Comparison of ENCODE assay signal across 20 mouse cellular contexts in genomic region chr7:63952077-63952898, GRCm38 (mm10). TPM values are rescaled to one million over a fixed set of nuclear protein-coding genes. Genes with fewer than 3 reads are reported as not detected.
DNase-seq lines count a peak whose midpoint lies in the region; ATAC-seq lines count a peak whose summit lies in the region.
"Had no signal": no experiment of that assay in that cellular context is flagged by ENCODE, and none has a peak within 500 bp of the region (broad histone marks: within the 10 kb centered on the region; RNA-seq: fewer than 3 reads in every experiment).

No protein-coding gene starts in this region.

- 0 out of 2 replicates have a peak overlapping the region, but pooled peaks have one; percentile 10 for H3K9ac ChIP-seq in liver, embryonic 15.5 days
- H3K9ac ChIP-seq: limb, embryonic 12.5 days had no signal

- no peaks in the 10 kb centered on the region for H3K9me3 ChIP-seq in liver, embryonic 15.5 days (replicated peaks)
- H3K9me3 ChIP-seq: limb, embryonic 12.5 days had no signal

- peaks cover 68% of the 10 kb centered on the region for H3K4me1 ChIP-seq in liver, embryonic 15.5 days (replicated peaks)
- H3K4me1 ChIP-seq: limb, embryonic 12.5 days had no signal

- H3K27ac ChIP-seq in liver, embryonic 15.5 days (replicated peaks): peak overlapping the region; percentile 58; the same call in 1 of the 2 replicates
- H3K27ac ChIP-seq: kidney, postnatal 0 days; limb, embryonic 12.5 days had no signal

- no peaks in the 10 kb centered on the region for H3K27me3 ChIP-seq in liver, embryonic 15.5 days
- H3K27me3 ChIP-seq: limb, embryonic 12.5 days; Patski had no signal

- no peaks in the 10 kb centered on the region for H3K36me3 ChIP-seq in liver, embryonic 15.5 days (replicated peaks)
- H3K36me3 ChIP-seq: limb, embryonic 12.5 days had no signal

- no peak overlapping the region for H3K4me3 ChIP-seq in liver, embryonic 15.5 days (replicated peaks)
- H3K4me3 ChIP-seq: limb, embryonic 12.5 days; myocyte had no signal

- WGBS in liver, embryonic 15.5 days (ENCODE audit: insufficient replicate concordance): 37% methylated on average over 7 of the region's 7 CpGs

- peak; percentile 15 to 28 for DNase-seq in B cell, adult 2 months
- no peak for DNase-seq in cerebellum, adult 18-20 months
- no peak for DNase-seq in kidney, adult 11 months
- no peak for DNase-seq in thymus, postnatal 10 days (ENCODE audit: low spot score in 2 of 2)
- DNase-seq: cerebellum, adult 2 months; gastrocnemius, postnatal 36 days; heart, postnatal 36 days; thymus, adult 2 months had no signal

- H3K4me2 ChIP-seq in liver, embryonic 15.5 days: 0 out of 2 replicates have a peak overlapping the region, but pooled peaks have one; percentile 7
- H3K4me2 ChIP-seq: heart, embryonic 11.5 days; limb, embryonic 12.5 days had no signal

- peak; percentile 64 for ATAC-seq in CD4-positive, CD25-positive, alpha-beta regulatory T cell, adult 4 months
- ATAC-seq in erythroid progenitor cell, adult 5-6 weeks (replicated peaks; ENCODE audit: low FRiP score, poor library complexity, severe bottlenecking): peak; percentile 52
- ATAC-seq in liver, embryonic 15.5 days (ENCODE audit: insufficient read depth): peak; percentile 20; the same call in 1 of the 2 replicates
- ATAC-seq: Patski had no signal

RNA-seq across cellular contexts. Expression of gene Klf13, which starts 13.6 kb away (rescaled TPM):
- 100 to 1,000 TPM; 209 to 217 TPM for polyA plus RNA-seq in CD4-positive, CD25-positive, alpha-beta regulatory T cell, adult 4 months (2017; shearing (Covaris generic))
- 41.8 and 46.9 TPM in 2 replicates for total RNA-seq in erythroid progenitor cell, adult 5-6 weeks (2015; ENCODE audit: low replicate concordance)
- total RNA-seq in erythroid progenitor cell, adult 5-6 weeks (2017; ENCODE audit: low replicate concordance): 53.8 and 60.1 TPM in 2 replicates
- 15.3 and 15.6 TPM in 2 replicates for polyA plus RNA-seq in liver, embryonic 15.5 days (2015; fragmentation: Nextera tagmentation; extraction: Ambion mirVana)

RNA-seq across cellular contexts. Expression of gene E030018B13Rik, which starts 35.6 kb away (rescaled TPM):
- not detected for polyA plus RNA-seq in CD4-positive, CD25-positive, alpha-beta regulatory T cell, adult 4 months (2017; shearing (Covaris generic))
- not detected in 2 replicates for total RNA-seq in erythroid progenitor cell, adult 5-6 weeks (2015; ENCODE audit: low replicate concordance)
- total RNA-seq in erythroid progenitor cell, adult 5-6 weeks (2017; ENCODE audit: low replicate concordance): not detected in 2 replicates
- polyA plus RNA-seq in liver, embryonic 15.5 days (2015; fragmentation: Nextera tagmentation; extraction: Ambion mirVana): not detected in 2 replicates
- total RNA-seq: CH12.LX; gastrocnemius, postnatal 36 days; heart, postnatal 36 days; layer of hippocampus, adult 8-10 months; left cerebral cortex, adult 8-10 months had no signal
- polyA plus RNA-seq: cerebellum, adult 2 months; heart, embryonic 11.5 days; kidney, postnatal 0 days; limb, embryonic 12.5 days; lung, embryonic 16.5 days; Patski; thymus, adult 2 months had no signal

Comparison
In these comparisons a context has a peak if more than half of its experiments do, and no peak if none do; other contexts are left out.
1. DNase-seq: peak in B cell, adult 2 months (2 of 2); none in cerebellum, adult 18-20 months (0 of 2), kidney, adult 11 months (single experiment) and thymus, postnatal 10 days (0 of 2).
2. RNA of gene Klf13, which starts 13.6 kb away (polyA plus RNA-seq): 209 to 217 TPM in CD4-positive, CD25-positive, alpha-beta regulatory T cell, adult 4 months; 15.3 to 15.6 TPM in liver, embryonic 15.5 days; every median in the first group is over 10 times any median in the second.
3. Peak in every context shown above with its lines, with median percentiles within 50 percentile points of each other: ATAC-seq.